Comparison of ENCODE assay signal across 28 mouse cellular contexts in the genomic region with DNA sequence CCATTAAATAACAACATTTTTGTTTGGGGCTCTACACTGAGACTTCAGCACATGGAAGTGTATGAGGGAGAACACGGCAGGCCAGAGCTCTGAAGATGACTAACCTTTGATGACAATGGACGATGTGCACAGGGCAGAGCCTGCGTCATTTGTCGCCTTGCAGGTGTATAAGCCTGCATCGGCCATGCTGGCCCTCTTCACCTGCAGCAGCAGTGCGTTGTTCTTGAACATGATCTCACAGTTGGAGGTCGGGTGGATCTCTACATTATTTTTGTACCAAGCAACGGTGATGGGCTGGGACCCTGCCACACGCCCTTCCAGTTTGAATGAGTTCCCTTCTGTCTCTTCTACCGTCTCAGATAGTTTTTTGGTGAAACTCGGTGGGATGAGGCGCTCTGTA.
"Had no signal": no experiment of that assay in that cellular context is flagged by ENCODE, and none has a peak within 500 bp of the region (broad histone marks: within the 10 kb centered on the region; RNA-seq: fewer than 3 reads in every experiment).

No protein-coding gene starts in this region.

- H3K4me2 ChIP-seq: limb, embryonic 12.5 days; limb, embryonic 13.5 days; limb, embryonic 15.5 days; liver, embryonic 11.5 days; liver, embryonic 12.5 days; liver, embryonic 13.5 days; liver, embryonic 15.5 days; lung, embryonic 14.5 days; lung, embryonic 15.5 days; midbrain, embryonic 11.5 days; midbrain, embryonic 12.5 days; midbrain, embryonic 13.5 days; midbrain, embryonic 15.5 days had no signal

- H3K36me3 ChIP-seq: limb, embryonic 10.5 days; limb, embryonic 12.5 days; limb, embryonic 13.5 days; limb, embryonic 15.5 days; liver, embryonic 12.5 days; liver, embryonic 13.5 days; liver, embryonic 15.5 days; lung, embryonic 15.5 days; midbrain, embryonic 10.5 days; midbrain, embryonic 12.5 days; midbrain, embryonic 13.5 days; midbrain, embryonic 15.5 days had no signal

- H3K9me3 ChIP-seq: limb, embryonic 10.5 days; limb, embryonic 12.5 days; limb, embryonic 13.5 days; limb, embryonic 15.5 days; liver, embryonic 13.5 days; liver, embryonic 15.5 days; lung, embryonic 15.5 days; midbrain, embryonic 10.5 days; midbrain, embryonic 12.5 days; midbrain, embryonic 13.5 days; midbrain, embryonic 15.5 days had no signal

- H3K27me3 ChIP-seq: limb, embryonic 12.5 days; limb, embryonic 13.5 days; limb, embryonic 15.5 days; liver, embryonic 12.5 days; liver, embryonic 13.5 days; liver, embryonic 15.5 days; lung, embryonic 15.5 days; midbrain, embryonic 12.5 days; midbrain, embryonic 13.5 days; midbrain, embryonic 15.5 days had no signal

- H3K4me3 ChIP-seq: left cerebral cortex, adult 2 months; limb, embryonic 10.5 days; limb, embryonic 12.5 days; limb, embryonic 13.5 days; limb, embryonic 15.5 days; liver, embryonic 12.5 days; liver, embryonic 13.5 days; liver, embryonic 15.5 days; lung, embryonic 15.5 days; midbrain, embryonic 10.5 days; midbrain, embryonic 12.5 days; midbrain, embryonic 13.5 days; midbrain, embryonic 15.5 days had no signal

- ATAC-seq: liver, embryonic 12.5 days; liver, postnatal 0 days; lung, postnatal 0 days; midbrain, embryonic 13.5 days; midbrain, embryonic 15.5 days; midbrain, embryonic 16.5 days had no signal

- DNase-seq: left cerebral cortex, postnatal 4 days; liver; liver, embryonic 13.5 days; liver, postnatal 0 days; lung, adult 18-20 months; lung, adult 2 months; lung, embryonic 14.5 days; lung, postnatal 10 days; lung, postnatal 14 days; lung, postnatal 36 days; lung, postnatal 4 days; midbrain, embryonic 14.5 days had no signal

- H3K4me1 ChIP-seq: limb, embryonic 10.5 days; limb, embryonic 12.5 days; limb, embryonic 13.5 days; limb, embryonic 15.5 days; liver, embryonic 12.5 days; liver, embryonic 13.5 days; liver, embryonic 15.5 days; lung, embryonic 15.5 days; midbrain, embryonic 10.5 days; midbrain, embryonic 12.5 days; midbrain, embryonic 13.5 days; midbrain, embryonic 15.5 days had no signal
